Mouse (Mus musculus) megakaryocyte, embryonic 14.5 days (primary cell): ENCODE results near the gene Slc25a17. TPM values are rescaled to one million over a fixed set of nuclear protein-coding genes. Genes with fewer than 3 reads are reported as not detected.
A peak's percentile ranks its signal among the peaks of the same experiment; 100 is the strongest.

Source experiments
- H3K27me3 ChIP-seq: replicated peaks from 2 replicates; pipeline ENCODE3; 2012; ENCODE audit warnings: inconsistent platforms
- H3K36me3 ChIP-seq: replicated peaks from 2 replicates; pipeline ENCODE3; 2012; ENCODE audit warnings: low read length, inconsistent platforms, mixed read lengths
- H3K4me1 ChIP-seq: 2 replicates; pipeline ENCODE4 v1.6.1; 2012; ENCODE audit warnings: inconsistent platforms
- H3K4me3 ChIP-seq: replicated peaks from 2 replicates; pipeline ENCODE3; 2012; ENCODE audit warnings: moderate library complexity, mild to moderate bottlenecking, inconsistent platforms
- H3K9me3 ChIP-seq: 2 replicates; pipeline ENCODE4 v1.6.1; 2012; ENCODE audit warnings: inconsistent platforms
- FLI1 ChIP-seq: IDR thresholded peaks from 2 replicates; pipeline ENCODE4 v1.6.1; 2012; ENCODE audit warnings: low read length, inconsistent platforms, mixed read lengths
- GATA1 ChIP-seq: IDR thresholded peaks from 3 replicates; pipeline ENCODE4 v1.6.1; 2012; ENCODE audit warnings: mixed read lengths, low read length, inconsistent platforms, borderline replicate concordance
- polyA plus RNA-seq: library from polyadenylated mRNA; stranded (reverse); fragments of >175 nt; gene quantifications from 2 replicates; pipeline ENCODE4 v1.2.3, GENCODE M21; 2012; ENCODE audit warnings: low replicate concordance; ENCODE audit not compliant: insufficient read depth

The Slc25a17 gene
- polyA plus RNA-seq, 1 experiment: 3.7 TPM

GRCm38 (mm10) chr15:81358943-81359342 is 1.7 kb downstream of the Slc25a17 start:
- Histone ChIP-seq H3K36me3 (peaks cover 22% of the 10 kb centered on the region), H3K4me3 (peak overlapping the region; percentile 15), H3K27me3 (no peaks in the 10 kb centered on the region), H3K9me3 (no peaks in the 10 kb centered on the region), H3K4me1 (peaks cover 71% of the 10 kb centered on the region)
- no peak for TF ChIP-seq GATA1
- no peak for TF ChIP-seq FLI1

DNA sequence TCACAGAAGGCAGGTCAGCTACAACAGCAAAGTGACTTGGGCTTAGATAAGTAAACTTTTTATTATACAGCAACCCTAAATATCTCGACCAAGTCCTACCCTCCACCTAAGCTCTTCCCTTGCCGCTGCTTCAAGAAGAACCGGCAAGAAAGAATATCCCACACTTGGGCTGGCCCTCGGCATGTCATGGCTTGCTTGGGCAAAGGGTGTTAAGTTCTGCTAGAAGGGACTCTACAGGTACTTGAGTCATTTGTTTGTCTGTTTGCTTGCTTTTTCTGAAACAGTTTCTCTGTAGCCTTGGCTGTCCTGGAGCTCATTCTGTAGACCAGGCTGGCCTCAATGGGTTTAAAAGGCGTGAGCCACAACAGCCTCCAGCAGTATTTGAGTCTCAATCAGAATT is 3.7 kb downstream of the Slc25a17 start:
- no peak for TF ChIP-seq GATA1
- no peak for TF ChIP-seq FLI1
- Histone ChIP-seq H3K4me3 (no peak overlapping the region), H3K36me3 (peaks cover 11% of the 10 kb centered on the region), H3K27me3 (no peaks in the 10 kb centered on the region), H3K4me1 (peaks cover 62% of the 10 kb centered on the region), H3K9me3 (no peaks in the 10 kb centered on the region)

DNA sequence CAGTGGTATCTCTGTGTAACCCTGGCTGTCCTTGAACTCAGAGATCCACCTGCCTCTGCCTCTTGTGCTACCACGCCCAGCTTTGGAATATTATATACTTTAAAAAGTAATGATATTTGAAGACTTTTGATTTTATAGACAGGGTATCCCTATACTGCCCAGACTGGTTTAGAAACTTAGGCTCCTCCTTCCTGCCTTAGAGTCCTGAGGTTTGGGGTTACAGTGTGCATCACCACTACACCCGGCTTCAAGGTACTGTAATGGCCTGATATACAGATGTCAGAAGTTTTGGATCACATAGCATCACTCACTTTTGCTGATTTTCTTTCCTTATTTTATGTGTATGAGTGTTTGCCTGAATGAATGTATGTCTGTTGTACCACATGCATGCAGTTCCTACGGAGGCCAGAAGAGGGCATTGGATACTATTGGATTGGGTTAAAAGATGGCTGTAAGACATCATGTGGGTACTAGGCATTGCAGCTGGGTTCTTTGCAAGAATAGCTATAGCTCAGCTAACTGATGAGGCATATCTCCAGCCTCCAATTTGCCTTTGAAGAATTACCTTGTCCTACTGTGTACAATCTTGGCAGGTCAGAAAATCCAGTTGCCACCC is 5.4 kb downstream of the Slc25a17 start:
- H3K4me1 ChIP-seq: peaks cover 48% of the 10 kb centered on the region
- H3K36me3 ChIP-seq: peaks cover 19% of the 10 kb centered on the region
- TF ChIP-seq FLI1: no peak
- no peak for TF ChIP-seq GATA1
- no peaks in the 10 kb centered on the region for H3K27me3 ChIP-seq
- H3K4me3 ChIP-seq: no peak overlapping the region
- H3K9me3 ChIP-seq: no peaks in the 10 kb centered on the region

GRCm38 (mm10) chr15:81352638-81353037 is 8.0 kb downstream of the Slc25a17 start:
- Histone ChIP-seq H3K9me3 (no peaks in the 10 kb centered on the region), H3K4me1 (peaks cover 33% of the 10 kb centered on the region), H3K36me3 (peaks cover 21% of the 10 kb centered on the region), H3K4me3 (no peak overlapping the region), H3K27me3 (no peaks in the 10 kb centered on the region)
- TF ChIP-seq FLI1: no peak
- no peak for TF ChIP-seq GATA1

DNA sequence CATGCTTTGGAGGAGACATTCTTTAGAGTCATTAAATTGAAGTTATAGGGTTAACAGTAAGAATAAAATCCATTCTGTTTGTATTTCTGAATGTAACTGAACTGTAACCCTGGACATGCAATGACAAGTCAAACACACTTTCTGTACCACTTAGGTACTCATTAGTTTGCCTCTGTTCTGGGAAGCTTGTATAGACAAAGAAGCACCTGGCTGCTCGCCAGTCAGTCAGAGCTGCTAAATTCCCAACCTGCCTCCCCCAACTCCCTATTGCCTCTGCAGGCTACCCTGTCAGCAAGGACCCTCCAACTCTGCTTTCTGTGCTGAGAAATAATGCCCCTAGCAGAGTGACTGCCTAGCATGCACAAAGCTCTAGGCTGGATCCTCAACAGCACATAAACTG is 10.2 kb downstream of the Slc25a17 start:
- H3K4me1 ChIP-seq: peaks cover 42% of the 10 kb centered on the region
- H3K36me3 ChIP-seq: peaks cover 23% of the 10 kb centered on the region
- no peak for TF ChIP-seq FLI1
- no peak for TF ChIP-seq GATA1
- H3K27me3 ChIP-seq: no peaks in the 10 kb centered on the region
- H3K4me3 ChIP-seq: no peak overlapping the region
- no peaks in the 10 kb centered on the region for H3K9me3 ChIP-seq

- H3K4me3 ChIP-seq: no peak overlapping the region
- peaks cover 28% of the 10 kb centered on the region for H3K4me1 ChIP-seq
- peaks cover 30% of the 10 kb centered on the region for H3K36me3 ChIP-seq
- TF ChIP-seq FLI1 (no peak), GATA1 (no peak)
- H3K9me3 ChIP-seq: no peaks in the 10 kb centered on the region
- H3K27me3 ChIP-seq: no peaks in the 10 kb centered on the region
Measured at GRCm38 (mm10) chr15:81348366-81348765, 12.2 kb downstream of the Slc25a17 start.

- peaks cover 39% of the 10 kb centered on the region for H3K36me3 ChIP-seq
- H3K27me3 ChIP-seq: no peaks in the 10 kb centered on the region
- H3K4me1 ChIP-seq: peaks cover 25% of the 10 kb centered on the region
- no peaks in the 10 kb centered on the region for H3K9me3 ChIP-seq
- TF ChIP-seq GATA1 (no peak), FLI1 (no peak)
- no peak overlapping the region for H3K4me3 ChIP-seq
Measured at GRCm38 (mm10) chr15:81347466-81347865, 13.1 kb downstream of the Slc25a17 start.

GRCm38 (mm10) chr15:81341426-81341825 is 19.2 kb downstream of the Slc25a17 start:
- Histone ChIP-seq H3K4me1 (peaks cover 12% of the 10 kb centered on the region), H3K4me3 (no peak overlapping the region), H3K9me3 (no peaks in the 10 kb centered on the region), H3K27me3 (no peaks in the 10 kb centered on the region), H3K36me3 (peaks cover 72% of the 10 kb centered on the region)
- TF ChIP-seq GATA1 (no peak), FLI1 (no peak)

DNA sequence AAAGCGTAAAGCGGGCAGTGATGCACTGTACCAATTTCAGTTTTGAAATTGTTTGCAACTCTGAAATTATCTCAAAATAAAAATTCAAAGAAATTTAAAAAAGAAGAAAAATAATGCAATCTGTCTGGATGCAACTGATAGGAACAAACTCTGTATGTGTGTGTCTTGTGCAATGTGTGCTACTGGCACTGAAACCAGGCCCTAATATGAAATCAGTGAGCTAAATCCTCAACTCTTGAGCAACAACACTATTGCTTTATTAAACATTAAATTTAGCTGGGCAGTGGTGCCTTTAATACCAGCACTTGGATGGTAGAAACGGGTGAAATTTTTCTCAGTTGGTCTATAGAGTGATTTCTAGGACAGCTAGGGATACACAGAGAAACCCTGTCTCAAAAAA is 21.5 kb downstream of the Slc25a17 start:
- peaks cover 87% of the 10 kb centered on the region for H3K36me3 ChIP-seq
- H3K4me1 ChIP-seq: peaks cover 22% of the 10 kb centered on the region

DNA sequence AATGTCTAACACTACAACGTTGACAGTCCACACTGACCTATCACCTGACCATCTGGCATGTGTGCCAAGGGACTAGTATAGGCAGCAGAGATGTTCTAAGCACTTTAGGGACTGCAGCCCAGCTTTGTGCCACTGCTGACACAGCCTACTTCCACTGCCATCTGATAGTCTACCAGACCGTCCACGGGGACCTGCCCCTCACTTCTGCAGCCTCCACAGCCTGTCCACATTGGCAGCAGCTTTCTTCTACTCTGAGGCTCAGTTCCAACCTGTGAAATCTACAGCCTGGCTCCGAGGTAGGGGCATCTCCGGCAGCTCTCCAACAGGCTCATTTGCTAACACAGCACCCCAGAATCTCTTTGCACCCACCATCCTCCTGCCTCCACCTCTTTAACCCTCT is 24.1 kb downstream of the Slc25a17 start:
- peaks cover 92% of the 10 kb centered on the region for H3K36me3 ChIP-seq
- H3K27me3 ChIP-seq: no peaks in the 10 kb centered on the region
- peaks cover 25% of the 10 kb centered on the region for H3K4me1 ChIP-seq
- H3K9me3 ChIP-seq: no peaks in the 10 kb centered on the region
- H3K4me3 ChIP-seq: no peak overlapping the region
- TF ChIP-seq GATA1: no peak
- TF ChIP-seq FLI1: no peak

More for the DNA sequence above, 21.5 kb downstream of the Slc25a17 start:
- H3K27me3 ChIP-seq: no peaks in the 10 kb centered on the region
- H3K9me3 ChIP-seq: no peaks in the 10 kb centered on the region
- no peak overlapping the region for H3K4me3 ChIP-seq
- TF ChIP-seq GATA1: no peak
- TF ChIP-seq FLI1: no peak
